In the genomic region with DNA sequence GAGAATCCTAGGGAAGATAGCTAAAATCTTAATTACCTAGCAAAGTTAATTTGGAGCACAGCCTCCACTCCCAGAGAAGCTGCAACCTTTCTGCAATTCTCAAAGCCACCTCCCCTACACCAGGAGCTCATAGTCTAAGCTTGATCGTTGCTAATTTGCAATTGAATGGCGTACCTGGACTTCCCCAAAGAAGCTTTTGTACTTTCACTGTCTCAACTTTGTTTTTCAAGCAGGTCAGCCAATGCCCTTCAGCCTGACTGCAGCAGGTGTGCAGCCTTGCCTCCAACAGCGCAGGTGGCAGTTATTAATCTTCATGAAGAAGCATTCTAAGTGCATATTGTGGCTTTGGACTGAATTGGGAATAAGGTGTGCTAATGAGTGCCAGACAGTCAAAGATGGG, we compare ENCODE assay signal across 34 mouse cellular contexts. TPM values are rescaled to one million over a fixed set of nuclear protein-coding genes. Genes with fewer than 3 reads are reported as not detected.
"Had no signal": no experiment of that assay in that cellular context is flagged by ENCODE, and none has a peak within 500 bp of the region (broad histone marks: within the 10 kb centered on the region; RNA-seq: fewer than 3 reads in every experiment).

No protein-coding gene starts in this region.

RNA-seq across cellular contexts. Expression of a gene that starts 42.4 kb away (rescaled TPM):
- total RNA-seq: heart, postnatal 10 days; heart, postnatal 14 days; heart, postnatal 25 days; heart, postnatal 36 days; heart, postnatal 4 days; hematopoietic stem cell, adult 5-6 weeks; hindbrain, postnatal 0 days; layer of hippocampus, adult 18-20 months; layer of hippocampus, adult 2 months; layer of hippocampus, postnatal 25 days; layer of hippocampus, postnatal 36 days; left cerebral cortex, adult 18-20 months; left cerebral cortex, adult 2 months; left cerebral cortex, adult 8-10 months had no signal
- polyA plus RNA-seq: heart, embryonic 13.5 days; heart, embryonic 14.5 days; heart, embryonic 15.5 days; heart, embryonic 16.5 days; heart, postnatal 0 days; hindbrain, embryonic 10.5 days; hindbrain, embryonic 11.5 days; hindbrain, embryonic 12.5 days; hindbrain, embryonic 13.5 days; hindbrain, embryonic 14.5 days; hindbrain, embryonic 15.5 days; hindbrain, embryonic 16.5 days; hindbrain, postnatal 0 days; intestine, embryonic 14.5 days; intestine, embryonic 15.5 days; intestine, embryonic 16.5 days; intestine, postnatal 0 days; kidney, embryonic 14.5 days; kidney, embryonic 15.5 days; kidney, embryonic 16.5 days; kidney, postnatal 0 days had no signal
